Mouse (Mus musculus): Measurements from ENCODE around the gene Ctbp2. TPM values are rescaled to one million over a fixed set of nuclear protein-coding genes. Genes with fewer than 3 reads are reported as not detected.

Ctbp2 gene
- 58.4 and 62.8 TPM in 2 replicates for polyA plus RNA-seq (2012; rRNA removed)

GRCm38 (mm10) chr7:133123999-133124700 is at the start of gene Ctbp2:
Ctbp2 (minus strand) TSS chr7:133124354.

GRCm38 (mm10) chr7:133123244-133123998 is 733 bp downstream of the Ctbp2 start, which contains the start of gene Fgfr2:
Fgfr2 (minus strand) TSS chr7:133123350.

Other genes starting within 250 kb of the Ctbp2 start
- 3.4 TPM in 2 replicates for gene Zranb1, start 193.2 kb downstream of the Ctbp2 start, polyA plus RNA-seq (2012; rRNA removed)
- 24.4 and 26.5 TPM in 2 replicates for gene Fgfr2, start 1.0 kb downstream of the Ctbp2 start, polyA plus RNA-seq (2012; rRNA removed)

Measured in colon, adult 2 months (tissue).